Comparison of ENCODE assay signal across 7 mouse cellular contexts in genomic region chr2:152427493-152427892, GRCm38 (mm10). TPM values are rescaled to one million over a fixed set of nuclear protein-coding genes. Genes with fewer than 3 reads are reported as not detected.
A peak's percentile ranks its signal among the peaks of the same experiment; 100 is the strongest.
DNase-seq lines count a peak whose midpoint lies in the region; ATAC-seq and TF ChIP-seq lines count a peak whose summit lies in the region.

No protein-coding gene starts in this region.

- H3K27ac ChIP-seq in left cerebral cortex, adult 2 months, result no peak overlapping the region
- H3K27ac ChIP-seq in embryonic facial prominence, embryonic 13.5 days, result no peak overlapping the region
- no peak overlapping the region for H3K27ac ChIP-seq in hindbrain, embryonic 16.5 days (ENCODE audit: low read depth, low read length)

- TF ChIP-seq CTCF in left cerebral cortex, adult 2 months (IDR thresholded peaks at IDR 0.05), result no peak

- H3K9ac ChIP-seq in embryonic facial prominence, embryonic 13.5 days, result peak overlapping the region; percentile 51
- H3K9ac ChIP-seq in hindbrain, embryonic 16.5 days (ENCODE audit: low read depth, low read length), result no peak overlapping the region

- 4% methylated on average over 12 of the region's 12 CpGs for WGBS in embryonic facial prominence, embryonic 13.5 days
- 5% methylated on average over 12 of the region's 12 CpGs for WGBS in hindbrain, embryonic 16.5 days

- intact Hi-C loops in left cerebral cortex, adult 2 months (cut with DNase I), result no loop called here
- intact Hi-C loops in left cerebral cortex, postnatal 4 days (cut with DNase I), result no loop called here

- ATAC-seq in embryonic facial prominence, embryonic 13.5 days (ENCODE audit: insufficient number of reproducible peaks, insufficient read depth, low FRiP score, low TSS enrichment, low read depth), result no peak
- ATAC-seq in hindbrain, embryonic 16.5 days, result peak; percentile 68

- peak; percentile 33 to 56 for DNase-seq in left cerebral cortex, adult 2 months (ENCODE audit: extremely low spot score in 1 of 2, low spot score in 2 of 2)
- no peak for DNase-seq in left cerebral cortex, postnatal 4 days
- DNase-seq in right cerebral cortex, adult 2 months (ENCODE audit: low spot score in 2 of 2), result peak; percentile 55 to 59
- no peak for DNase-seq in c-Kit-positive CD71-positive TER-119-positive erythroid progenitor cells, embryonic 14.5 days (ENCODE audit: low spot score)
- no peak for DNase-seq in urinary bladder, adult 2 months (ENCODE audit: low spot score)

- no peaks in the 10 kb centered on the region for H3K27me3 ChIP-seq in embryonic facial prominence, embryonic 13.5 days
- no peaks in the 10 kb centered on the region for H3K27me3 ChIP-seq in hindbrain, embryonic 16.5 days (replicated peaks; ENCODE audit: control insufficient read depth, insufficient read depth, low read length)

- no peaks in the 10 kb centered on the region for H3K9me3 ChIP-seq in embryonic facial prominence, embryonic 13.5 days
- H3K9me3 ChIP-seq in hindbrain, embryonic 16.5 days (ENCODE audit: control insufficient read depth, low read length), result no peaks in the 10 kb centered on the region

- peaks cover 11% of the 10 kb centered on the region for H3K4me1 ChIP-seq in embryonic facial prominence, embryonic 13.5 days
- H3K4me1 ChIP-seq in hindbrain, embryonic 16.5 days (ENCODE audit: control insufficient read depth, insufficient read depth, low read depth, low read length), result peaks cover 2% of the 10 kb centered on the region

- H3K4me2 ChIP-seq in embryonic facial prominence, embryonic 13.5 days, result peak overlapping the region; percentile 53
- peak overlapping the region; percentile 41 for H3K4me2 ChIP-seq in hindbrain, embryonic 16.5 days (ENCODE audit: low read length)

- peak overlapping the region; percentile 23 for H3K4me3 ChIP-seq in left cerebral cortex, adult 2 months
- 0 out of 2 replicates have a peak overlapping the region, but pooled peaks have one; percentile 18 for H3K4me3 ChIP-seq in embryonic facial prominence, embryonic 13.5 days
- 0 out of 2 replicates have a peak overlapping the region, but pooled peaks have one; percentile 6 for H3K4me3 ChIP-seq in hindbrain, embryonic 16.5 days (ENCODE audit: low read length)

- no peaks in the 10 kb centered on the region for H3K36me3 ChIP-seq in embryonic facial prominence, embryonic 13.5 days
- no peaks in the 10 kb centered on the region for H3K36me3 ChIP-seq in hindbrain, embryonic 16.5 days (ENCODE audit: control insufficient read depth, insufficient read depth, low read length)

RNA-seq across cellular contexts. Expression of gene 6820408C15Rik, which starts 12.1 kb away (rescaled TPM):
- total RNA-seq in left cerebral cortex, adult 2 months (2021), result 1 to 10 TPM; 2.4 to 3.0 TPM
- 1 to 10 TPM; 2.6 to 3.1 TPM for total RNA-seq in left cerebral cortex, postnatal 4 days (2021)
- polyA plus RNA-seq in embryonic facial prominence, embryonic 13.5 days (2015; fragmentation: Nextera tagmentation; extraction: Ambion mirVana), result 0.25 and 0.44 TPM in 2 replicates
- 3.1 and 4.1 TPM in 2 replicates for polyA plus RNA-seq in hindbrain, embryonic 16.5 days (2015; fragmentation: Nextera tagmentation; extraction: Ambion mirVana)
- polyA plus RNA-seq in urinary bladder, adult 2 months (2012; rRNA removed), result 0.40 and 0.45 TPM in 2 replicates

RNA-seq across cellular contexts. Expression of gene Zcchc3, which starts 12.7 kb away (rescaled TPM):
- total RNA-seq in left cerebral cortex, adult 2 months (2021), result 1 to 10 TPM; 8.5 to 9.9 TPM
- 10 to 100 TPM; 12.5 to 13.8 TPM for total RNA-seq in left cerebral cortex, postnatal 4 days (2021)
- polyA plus RNA-seq in embryonic facial prominence, embryonic 13.5 days (2015; fragmentation: Nextera tagmentation; extraction: Ambion mirVana), result 44.1 and 47.8 TPM in 2 replicates
- polyA plus RNA-seq in hindbrain, embryonic 16.5 days (2015; fragmentation: Nextera tagmentation; extraction: Ambion mirVana), result 12.5 and 13.8 TPM in 2 replicates
- polyA plus RNA-seq in urinary bladder, adult 2 months (2012; rRNA removed), result 8.7 and 9.7 TPM in 2 replicates

RNA-seq across cellular contexts. Expression of gene Sox12, which starts 29.6 kb away (rescaled TPM):
- total RNA-seq in left cerebral cortex, adult 2 months (2021), result 10 to 100 TPM; 12.8 to 15.7 TPM
- 100 to 1,000 TPM; 102 to 105 TPM for total RNA-seq in left cerebral cortex, postnatal 4 days (2021)
- 13.1 and 13.2 TPM in 2 replicates for polyA plus RNA-seq in embryonic facial prominence, embryonic 13.5 days (2015; fragmentation: Nextera tagmentation; extraction: Ambion mirVana)
- 10.5 and 11.8 TPM in 2 replicates for polyA plus RNA-seq in hindbrain, embryonic 16.5 days (2015; fragmentation: Nextera tagmentation; extraction: Ambion mirVana)
- 8.6 and 12.6 TPM in 2 replicates for polyA plus RNA-seq in urinary bladder, adult 2 months (2012; rRNA removed)

RNA-seq across cellular contexts. Expression of gene Defb23, which starts 36.9 kb away (rescaled TPM):
- not detected for total RNA-seq in left cerebral cortex, adult 2 months (2021)
- total RNA-seq in left cerebral cortex, postnatal 4 days (2021), result not detected
- not detected in 2 replicates for polyA plus RNA-seq in embryonic facial prominence, embryonic 13.5 days (2015; fragmentation: Nextera tagmentation; extraction: Ambion mirVana)
- not detected in 2 replicates for polyA plus RNA-seq in hindbrain, embryonic 16.5 days (2015; fragmentation: Nextera tagmentation; extraction: Ambion mirVana)
- polyA plus RNA-seq in urinary bladder, adult 2 months (2012; rRNA removed), result not detected in 2 replicates

RNA-seq across cellular contexts. Expression of gene Defb20, which starts 49.4 kb away (rescaled TPM):
- total RNA-seq in left cerebral cortex, adult 2 months (2021), result not detected
- total RNA-seq in left cerebral cortex, postnatal 4 days (2021), result not detected
- polyA plus RNA-seq in embryonic facial prominence, embryonic 13.5 days (2015; fragmentation: Nextera tagmentation; extraction: Ambion mirVana), result not detected in 2 replicates
- not detected in 2 replicates for polyA plus RNA-seq in hindbrain, embryonic 16.5 days (2015; fragmentation: Nextera tagmentation; extraction: Ambion mirVana)
- not detected in 2 replicates for polyA plus RNA-seq in urinary bladder, adult 2 months (2012; rRNA removed)

Comparison
In these comparisons a context has a peak if more than half of its experiments do, and no peak if none do; other contexts are left out.
1. DNase-seq: peak in left cerebral cortex, adult 2 months (2 of 2) and right cerebral cortex, adult 2 months (2 of 2); none in left cerebral cortex, postnatal 4 days (single experiment), c-Kit-positive CD71-positive TER-119-positive erythroid progenitor cells, embryonic 14.5 days (single experiment) and urinary bladder, adult 2 months (single experiment).
2. Peak in every context shown above with its lines, with median percentiles within 50 percentile points of each other: H3K4me3 ChIP-seq.